Mouse (Mus musculus): ENCODE results near the gene Tex16. TPM values are rescaled to one million over a fixed set of nuclear protein-coding genes. Genes with fewer than 3 reads are reported as not detected.

Gene Tex16
- not detected in 2 replicates for polyA plus RNA-seq (2012; rRNA removed)

DNA sequence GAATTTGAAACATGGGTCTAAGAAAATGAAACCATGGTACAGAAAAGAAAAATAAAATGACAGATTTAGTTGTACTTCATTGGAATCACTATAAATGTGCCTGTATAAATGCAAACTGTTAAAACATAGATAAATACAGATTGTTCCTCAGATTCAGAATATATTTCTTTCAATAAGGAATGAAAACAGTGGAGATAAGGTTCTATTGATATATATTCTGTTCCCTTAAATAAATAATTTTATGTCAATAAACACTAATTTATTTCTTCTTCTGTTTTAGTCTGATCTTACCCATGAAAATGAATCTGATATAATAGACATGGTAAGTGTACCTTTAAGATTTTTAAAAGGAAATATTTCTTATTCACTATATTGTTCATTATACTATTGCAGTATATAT, at the start of gene Tex16:
TSS of gene Tex16 (plus strand) at position 301 of the 400 bp plus-strand sequence.
- no peak for DNase-seq (ENCODE audit: extremely low spot score in 1 of 2, low spot score in 1 of 2)

DNA sequence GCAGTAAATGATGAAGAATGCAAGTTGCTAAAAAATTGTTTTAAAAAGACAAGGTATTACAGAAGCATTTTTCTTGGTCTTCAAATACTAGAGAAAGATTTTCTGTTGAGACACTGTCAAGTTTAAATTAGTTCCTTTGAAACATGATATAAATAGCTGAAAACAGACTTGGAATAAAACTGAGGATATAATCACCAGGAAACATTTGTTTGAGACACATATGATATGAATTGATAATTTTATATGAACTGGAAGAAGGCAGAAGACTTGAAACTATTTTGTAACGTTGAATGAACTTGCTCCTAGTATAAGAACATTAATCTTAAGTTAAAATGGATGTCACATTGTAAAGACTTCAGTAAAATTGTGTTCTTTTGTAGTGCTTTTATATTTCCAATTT, 11.1 kb upstream of the Tex16 start:
- DNase-seq (ENCODE audit: extremely low spot score in 1 of 2, low spot score in 1 of 2), result no peak

Other genes with a start within 250 kb of the Tex16 start
- not detected in 2 replicates for gene Gm45194, start 119.6 kb upstream of the Tex16 start, polyA plus RNA-seq (2012; rRNA removed)
- not detected in 2 replicates for gene 4933403O08Rik, start 228.0 kb downstream of the Tex16 start, polyA plus RNA-seq (2012; rRNA removed)

Measured in frontal cortex, adult 2 months (tissue).